Mouse (Mus musculus) neural tube, embryonic 14.5 days (tissue): ENCODE data around the gene Coro2a. TPM values are rescaled to one million over a fixed set of nuclear protein-coding genes. Genes with fewer than 3 reads are reported as not detected.
"Not testable (repeated sequence)": the region's sequence is repeated elsewhere in the genome, so short reads cannot be mapped to it uniquely, and the experiment has no call there.

Experiments
- ATAC-seq: fragments of 200-750 bp; cut with Nextera tagmentation; 2 replicates; pipeline ENCODE4 v1.8.0; 2017; ENCODE audit warnings: low read depth, mild to moderate bottlenecking, moderate TSS enrichment, moderate library complexity
- H3K27ac ChIP-seq: fragments of 300-500 bp; sonication (generic); 2 replicates; pipeline ENCODE4 v1.5.1; 2014; ENCODE audit warnings: low read depth, mild to moderate bottlenecking, control low read depth, low read length, moderate library complexity, mixed read lengths
- H3K27me3 ChIP-seq: fragments of 300-500 bp; sonication (generic); 2 replicates; pipeline ENCODE4 v1.6.1; 2014; ENCODE audit warnings: low read length; ENCODE audit not compliant: control insufficient read depth, insufficient read depth
- H3K36me3 ChIP-seq: fragments of 300-500 bp; sonication (generic); 2 replicates; pipeline ENCODE4 v1.6.1; 2014; ENCODE audit warnings: low read length, mixed read lengths; ENCODE audit not compliant: control insufficient read depth, insufficient read depth
- H3K4me1 ChIP-seq: fragments of 300-500 bp; sonication (generic); 2 replicates; pipeline ENCODE4 v1.6.1; 2014; ENCODE audit warnings: low read length; ENCODE audit not compliant: control insufficient read depth, insufficient read depth
- H3K4me2 ChIP-seq: fragments of 300-500 bp; sonication (generic); 2 replicates; pipeline ENCODE4 v1.6.1; 2014; ENCODE audit warnings: mild to moderate bottlenecking, low read depth, low read length, control low read depth
- H3K4me3 ChIP-seq: fragments of 300-500 bp; sonication (generic); 2 replicates; pipeline ENCODE4 v1.5.1; 2014; ENCODE audit warnings: low read depth, low read length, control low read depth, mixed read lengths
- H3K9ac ChIP-seq: fragments of 300-500 bp; sonication (generic); replicated peaks from 2 replicates; pipeline ENCODE4 v1.6.1; 2014; ENCODE audit warnings: low read depth, mild to moderate bottlenecking, control low read depth, low read length, mixed read lengths
- H3K9me3 ChIP-seq: fragments of 300-500 bp; sonication (generic); 2 replicates; pipeline ENCODE4 v1.6.1; 2016; ENCODE audit warnings: low read length; ENCODE audit not compliant: control insufficient read depth
- WGBS: fragments of 180-500 bp; shearing (Covaris S2); extraction: QIAGEN DNeasy Blood & Tissue Kit; methylation state at CpG from one replicate; pipeline ENCODE4 v1.1.7; 2014; 5-methylcytosine and 5-hydroxymethylcytosine counted together
- polyA plus RNA-seq: library from polyadenylated mRNA; unstranded; fragments of >200 nt; fragmentation: Nextera tagmentation; extraction: Ambion mirVana; gene quantifications from 2 replicates; pipeline ENCODE4 v1.2.1, GENCODE M21; 2014

Gene Coro2a
- polyA plus RNA-seq: 7.6 and 10.9 TPM in 2 replicates

GRCm38 (mm10) chr4:46601844-46602423 lies at the start of gene Coro2a:
Coro2a (minus strand) TSS chr4:46602202.
- Histone ChIP-seq H3K36me3 (no peaks in the 10 kb centered on the region), H3K9ac (peak within 1 kb of the TSS; percentile 69), H3K27me3 (peaks cover 12% of the 10 kb centered on the region; the same call in 1 of the 2 replicates), H3K27ac (peak within 1 kb of the TSS; percentile 39), H3K4me3 (peak within 1 kb of the TSS; percentile 61), H3K4me1 (no peaks in the 10 kb centered on the region), H3K4me2 (peak within 1 kb of the TSS; percentile 92), H3K9me3 (no peaks in the 10 kb centered on the region)
- WGBS: under 1% methylated on average over 63 of the region's 66 CpGs
- peak; percentile 71 for ATAC-seq

GRCm38 (mm10) chr4:46650086-46650753 lies 48.2 kb upstream of the Coro2a start, which contains the start of gene Tbc1d2:
Tbc1d2 (minus strand) TSS chr4:46650209.
- Histone ChIP-seq H3K9ac (peak within 1 kb of the TSS; percentile 54), H3K4me1 (0 out of 2 replicates have a peak, but pooled peaks cover 3% of the 10 kb centered on the region), H3K9me3 (no peaks in the 10 kb centered on the region), H3K4me2 (peak within 1 kb of the TSS; percentile 92), H3K27me3 (peaks cover 6% of the 10 kb centered on the region; the same call in 1 of the 2 replicates), H3K27ac (peak within 1 kb of the TSS; percentile 60; the same call in 1 of the 2 replicates), H3K4me3 (peak within 1 kb of the TSS; percentile 76), H3K36me3 (no peaks in the 10 kb centered on the region)
- under 1% methylated on average over 68 of the region's 69 CpGs for WGBS
- ATAC-seq: peak; percentile 98

DNA sequence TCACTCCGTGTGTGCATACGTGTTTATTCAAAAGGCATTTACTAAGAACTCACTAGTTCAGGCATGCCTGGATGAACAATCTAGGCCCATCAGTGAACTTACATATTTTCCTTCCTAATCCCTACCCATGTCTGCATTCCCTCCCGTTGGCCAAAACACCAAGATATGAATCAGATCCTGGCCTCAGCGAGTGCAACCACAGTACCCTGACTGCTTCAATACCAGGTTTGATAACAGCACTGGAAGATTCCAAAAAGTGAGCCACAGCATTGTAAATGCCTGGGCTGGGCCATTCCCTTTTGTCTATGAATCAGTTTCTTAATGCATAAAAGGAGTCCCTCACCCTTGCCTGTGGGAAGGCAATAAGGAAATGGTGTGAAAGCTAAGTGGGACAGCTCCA lies 47.2 kb upstream of the Coro2a start:
- no peak overlapping the region for H3K9ac ChIP-seq
- 0 out of 2 replicates have a peak, but pooled peaks cover 3% of the 10 kb centered on the region for H3K4me1 ChIP-seq
- H3K27me3 ChIP-seq: peaks cover 6% of the 10 kb centered on the region; the same call in 1 of the 2 replicates
- WGBS: 59% methylated on average over 4 of the region's 4 CpGs
- H3K36me3 ChIP-seq: no peaks in the 10 kb centered on the region
- ATAC-seq: no peak
- H3K4me3 ChIP-seq: peak overlapping the region; percentile 76
- H3K9me3 ChIP-seq: no peaks in the 10 kb centered on the region
- no peak overlapping the region for H3K27ac ChIP-seq
- H3K4me2 ChIP-seq: peak overlapping the region; percentile 92

DNA sequence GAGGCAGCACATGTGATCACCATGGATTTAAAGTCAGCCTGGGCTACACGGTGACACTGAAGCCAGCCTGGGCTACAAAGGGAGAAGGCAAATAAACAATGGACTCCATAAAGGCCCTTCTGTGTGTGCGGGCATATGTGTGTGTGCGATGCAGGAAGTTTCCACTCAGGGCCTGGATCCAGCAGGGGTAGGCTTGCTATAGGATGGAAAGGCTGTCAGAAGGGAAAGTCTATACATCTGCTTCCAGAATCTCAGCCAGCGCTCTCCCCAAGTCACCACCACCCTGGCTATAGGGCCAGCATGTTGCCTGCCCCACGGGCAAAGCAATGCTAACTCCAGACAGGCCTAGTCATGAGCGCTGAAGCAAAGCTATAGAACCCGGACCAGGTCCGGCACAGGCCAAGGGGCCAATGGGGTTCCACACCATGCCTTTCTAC lies 41.7 kb upstream of the Coro2a start:
- no peak overlapping the region for H3K4me2 ChIP-seq
- ATAC-seq: no peak
- no peaks in the 10 kb centered on the region for H3K4me1 ChIP-seq
- H3K27me3 ChIP-seq: no peaks in the 10 kb centered on the region
- no peak overlapping the region for H3K4me3 ChIP-seq
- no peak overlapping the region for H3K9ac ChIP-seq
- 84% methylated on average over 8 of the region's 8 CpGs for WGBS
- no peaks in the 10 kb centered on the region for H3K36me3 ChIP-seq
- no peaks in the 10 kb centered on the region for H3K9me3 ChIP-seq
- peak overlapping the region; percentile 39; the same call in 1 of the 2 replicates for H3K27ac ChIP-seq

DNA sequence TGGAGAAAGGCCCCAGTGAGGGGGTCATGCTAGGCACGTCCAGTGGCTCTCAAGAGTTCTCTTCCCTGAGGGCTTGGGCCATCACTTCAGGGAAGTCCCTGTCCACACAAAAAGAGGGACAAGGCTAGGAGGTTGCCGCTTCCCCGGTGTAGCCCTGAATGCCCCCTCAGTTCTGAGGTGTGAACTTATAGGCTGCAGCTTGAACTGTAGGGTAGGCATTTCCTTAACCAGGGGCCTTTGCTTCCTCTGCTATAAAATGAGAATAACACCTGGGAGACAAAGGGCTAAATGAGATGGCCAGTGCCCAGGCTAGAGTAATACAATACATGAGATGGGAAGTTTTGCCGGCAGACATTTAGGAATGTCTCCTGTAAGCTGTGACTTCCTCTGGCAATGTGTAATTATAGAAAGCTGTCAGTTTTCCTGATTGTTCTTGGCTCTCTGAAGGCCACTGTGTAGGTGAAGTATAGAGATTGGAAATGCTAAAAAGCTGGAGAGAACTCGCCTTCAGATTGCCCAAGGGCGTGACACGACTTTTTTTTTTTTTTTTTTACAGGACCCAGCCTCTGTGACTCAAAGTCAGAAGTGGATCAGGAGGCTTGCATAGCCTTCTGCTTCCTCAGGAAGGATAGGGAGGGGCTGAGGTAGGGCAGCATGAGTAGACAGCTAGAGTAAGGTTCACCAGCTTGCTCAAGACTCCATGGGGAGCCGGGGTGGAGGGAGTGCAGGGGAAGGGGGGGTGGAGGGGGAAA lies 41.1 kb upstream of the Coro2a start:
- no peak overlapping the region for H3K9ac ChIP-seq
- no peak overlapping the region for H3K4me2 ChIP-seq
- no peaks in the 10 kb centered on the region for H3K9me3 ChIP-seq
- H3K4me1 ChIP-seq: no peaks in the 10 kb centered on the region
- no peak overlapping the region for H3K4me3 ChIP-seq
- H3K27me3 ChIP-seq: no peaks in the 10 kb centered on the region
- 71% methylated on average over 8 of the region's 8 CpGs for WGBS
- H3K36me3 ChIP-seq: no peaks in the 10 kb centered on the region
- ATAC-seq: no peak
- 0 out of 2 replicates have a peak overlapping the region, but pooled peaks have one; percentile 28 for H3K27ac ChIP-seq

- Histone ChIP-seq H3K27ac (no peak overlapping the region), H3K27me3 (no peaks in the 10 kb centered on the region), H3K9ac (no peak overlapping the region), H3K36me3 (no peaks in the 10 kb centered on the region), H3K9me3 (no peaks in the 10 kb centered on the region), H3K4me2 (no peak overlapping the region), H3K4me3 (no peak overlapping the region), H3K4me1 (no peaks in the 10 kb centered on the region)
- ATAC-seq: no peak
- WGBS: 62% methylated on average over 4 of the region's 4 CpGs
Measured at GRCm38 (mm10) chr4:46641283-46641682, 39.3 kb upstream of the Coro2a start.

DNA sequence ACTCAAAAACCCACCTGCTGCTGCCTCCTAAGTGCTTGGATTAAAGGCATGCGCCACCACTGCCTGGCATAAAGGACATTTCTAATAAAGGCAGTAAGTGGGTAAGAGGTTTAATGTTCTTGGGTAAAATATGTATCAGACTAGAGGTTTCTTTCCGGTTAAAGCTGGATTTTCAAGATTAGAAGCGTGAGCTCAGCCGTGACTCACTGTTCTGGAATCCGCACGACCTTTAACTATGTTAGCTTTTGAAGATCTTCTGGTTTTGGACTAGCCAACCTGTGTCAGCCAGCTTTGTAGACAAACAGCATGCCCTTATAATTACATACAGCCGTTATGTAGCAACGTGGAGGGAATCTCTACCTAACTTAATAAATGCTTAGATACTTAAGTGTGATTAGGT lies 37.9 kb upstream of the Coro2a start:
- no peaks in the 10 kb centered on the region for H3K27me3 ChIP-seq
- no peak overlapping the region for H3K9ac ChIP-seq
- 95% methylated on average over 8 of the region's 8 CpGs for WGBS
- H3K27ac ChIP-seq: no peak overlapping the region
- H3K4me2 ChIP-seq: no peak overlapping the region
- no peaks in the 10 kb centered on the region for H3K4me1 ChIP-seq
- no peak overlapping the region for H3K4me3 ChIP-seq
- H3K36me3 ChIP-seq: no peaks in the 10 kb centered on the region
- H3K9me3 ChIP-seq: no peaks in the 10 kb centered on the region
- no peak for ATAC-seq

- ATAC-seq, H3K4me2 ChIP-seq, H3K36me3 ChIP-seq, H3K27ac ChIP-seq, H3K9ac ChIP-seq, H3K9me3 ChIP-seq, H3K4me3 ChIP-seq, H3K27me3 ChIP-seq, H3K4me1 ChIP-seq: not testable (repeated sequence)
- WGBS: 91% methylated on average over 10 of the region's 10 CpGs
Measured at GRCm38 (mm10) chr4:46637250-46637649, 35.2 kb upstream of the Coro2a start.
